Mouse (Mus musculus) forebrain, embryonic 15.5 days (tissue): ENCODE measurements around the gene Mcoln2. TPM values are rescaled to one million over a fixed set of nuclear protein-coding genes. Genes with fewer than 3 reads are reported as not detected.

ENCODE experiments used
- ATAC-seq: fragments of 200-750 bp; cut with Nextera tagmentation; replicated peaks from 2 replicates; pipeline ENCODE4 v1.8.0; 2017; ENCODE audit warnings: mild to moderate bottlenecking, moderate TSS enrichment, moderate library complexity
- H3K27ac ChIP-seq: fragments of 300-500 bp; sonication (generic); replicated peaks from 2 replicates; pipeline ENCODE4 v1.5.1; 2015; ENCODE audit warnings: mild to moderate bottlenecking, inconsistent platforms
- H3K27me3 ChIP-seq: fragments of 300-500 bp; sonication (generic); 2 replicates; pipeline ENCODE4 v1.6.1; 2015; ENCODE audit warnings: inconsistent platforms
- H3K36me3 ChIP-seq: fragments of 300-500 bp; sonication (generic); 2 replicates; pipeline ENCODE4 v1.6.1; 2015; ENCODE audit warnings: mild to moderate bottlenecking, inconsistent platforms
- H3K4me1 ChIP-seq: fragments of 300-500 bp; sonication (generic); 2 replicates; pipeline ENCODE4 v1.6.1; 2015; ENCODE audit warnings: inconsistent platforms
- H3K4me2 ChIP-seq: fragments of 300-500 bp; sonication (generic); replicated peaks from 2 replicates; pipeline ENCODE4 v1.6.1; 2015; ENCODE audit warnings: mild to moderate bottlenecking, inconsistent platforms
- H3K4me3 ChIP-seq: fragments of 300-500 bp; sonication (generic); 2 replicates; pipeline ENCODE4 v1.5.1; 2015; ENCODE audit warnings: mild to moderate bottlenecking, inconsistent platforms
- H3K9ac ChIP-seq: fragments of 300-500 bp; sonication (generic); replicated peaks from 2 replicates; pipeline ENCODE4 v1.6.1; 2015; ENCODE audit warnings: mild to moderate bottlenecking, inconsistent platforms
- H3K9me3 ChIP-seq: fragments of 300-500 bp; sonication (generic); 2 replicates; pipeline ENCODE4 v1.6.1; 2016; ENCODE audit warnings: inconsistent platforms
- WGBS: fragments of 180-500 bp; shearing (Covaris S2); methylation state at CpG from one replicate; pipeline ENCODE4 v1.1.7; 2015; ENCODE audit warnings: mixed read lengths; 5-methylcytosine and 5-hydroxymethylcytosine counted together
- polyA plus RNA-seq: library from polyadenylated mRNA; unstranded; fragments of >200 nt; fragmentation: Nextera tagmentation; extraction: Ambion mirVana; gene quantifications from 2 replicates; pipeline ENCODE4 v1.2.1, GENCODE M21; 2015

The Mcoln2 gene
- not detected in 2 replicates for polyA plus RNA-seq

DNA sequence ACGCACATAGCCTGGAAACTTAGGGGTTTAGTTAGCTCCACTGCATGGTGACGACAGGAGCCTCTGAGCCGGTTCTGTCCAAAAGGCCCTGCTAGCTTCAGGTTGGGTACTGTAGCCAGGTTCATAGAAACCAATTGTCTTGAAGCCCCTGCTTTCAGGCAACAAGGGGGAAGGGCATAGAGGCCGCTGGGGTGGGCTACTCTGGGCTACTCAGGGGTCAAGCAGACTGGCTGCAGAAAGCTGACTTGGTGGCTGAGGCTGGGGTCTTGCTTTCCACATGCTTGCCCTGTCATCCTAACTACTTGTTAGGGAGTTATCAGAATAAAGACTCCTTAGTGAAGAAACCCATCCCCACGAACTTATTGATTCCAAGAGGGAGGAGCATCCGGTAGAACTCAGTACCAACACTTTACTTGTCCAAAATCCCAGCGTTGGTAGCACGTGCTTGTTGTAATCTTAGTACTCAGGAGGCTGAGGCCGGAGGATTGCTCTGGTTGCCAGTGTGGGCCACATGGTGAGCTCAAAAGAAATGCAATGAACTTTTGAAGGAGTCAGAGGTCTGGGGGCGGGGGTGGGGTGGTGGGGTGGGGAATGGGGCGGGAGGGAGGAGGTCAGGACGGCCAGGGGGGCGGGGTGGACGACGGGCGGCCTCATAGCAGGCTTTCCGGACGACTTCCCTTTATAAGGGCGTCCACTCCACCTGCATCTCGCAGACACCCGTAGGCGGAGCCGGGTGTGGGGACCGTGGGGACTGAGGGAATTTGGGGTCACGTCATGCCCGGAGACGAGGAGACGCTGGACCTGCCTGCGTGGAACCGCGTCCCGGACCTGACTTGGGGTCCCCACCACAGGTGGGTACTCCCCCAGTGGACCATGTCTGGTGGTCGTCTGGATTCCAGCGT is at the start of gene Mcoln2:
TSS of gene Mcoln2 (plus strand) at position 678 of the 902 bp plus-strand sequence.
- 13% methylated on average over 29 of the region's 34 CpGs for WGBS

DNA sequence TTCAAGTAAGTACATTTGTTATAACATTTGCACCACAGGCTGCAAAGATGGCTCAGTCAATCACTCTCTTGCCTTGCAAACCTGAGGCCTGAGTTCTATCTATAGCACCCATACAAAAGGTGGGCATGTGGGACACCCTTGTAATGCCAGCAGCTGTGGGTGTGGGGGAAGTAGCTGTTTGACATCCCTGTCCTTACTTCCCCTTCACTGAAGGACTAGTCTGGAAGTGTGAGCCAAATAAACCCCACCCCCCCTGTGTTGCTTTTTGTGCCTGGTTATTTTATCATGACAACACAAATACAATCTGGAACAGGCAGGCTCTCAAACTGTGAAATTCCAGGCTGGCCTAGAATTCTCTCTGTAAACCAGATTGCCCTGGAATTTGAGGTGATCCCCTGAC is 49.7 kb upstream of the Mcoln2 start:
- no peak overlapping the region for H3K27ac ChIP-seq
- no peak for ATAC-seq
- no peaks in the 10 kb centered on the region for H3K4me1 ChIP-seq
- no peaks in the 10 kb centered on the region for H3K27me3 ChIP-seq
- no peak overlapping the region for H3K4me3 ChIP-seq
- no peak overlapping the region for H3K9ac ChIP-seq
- H3K36me3 ChIP-seq, result no peaks in the 10 kb centered on the region
- H3K9me3 ChIP-seq, result no peaks in the 10 kb centered on the region
- H3K4me2 ChIP-seq, result no peak overlapping the region

More for the DNA sequence above, at the start of gene Mcoln2:
- no peaks in the 10 kb centered on the region for H3K36me3 ChIP-seq
- H3K27ac ChIP-seq, result no peak within 1 kb of the TSS
- ATAC-seq, result 0 out of 2 replicates have a peak, but pooled peaks have one; percentile 41
- H3K4me1 ChIP-seq, result peaks cover 11% of the 10 kb centered on the region
- H3K9me3 ChIP-seq, result no peaks in the 10 kb centered on the region
- peaks cover 11% of the 10 kb centered on the region; the same call in 1 of the 2 replicates for H3K27me3 ChIP-seq
- H3K4me2 ChIP-seq, result peak within 1 kb of the TSS; percentile 68
- peak within 1 kb of the TSS; percentile 17; the same call in 1 of the 2 replicates for H3K9ac ChIP-seq
- peak within 1 kb of the TSS; percentile 36 for H3K4me3 ChIP-seq

DNA sequence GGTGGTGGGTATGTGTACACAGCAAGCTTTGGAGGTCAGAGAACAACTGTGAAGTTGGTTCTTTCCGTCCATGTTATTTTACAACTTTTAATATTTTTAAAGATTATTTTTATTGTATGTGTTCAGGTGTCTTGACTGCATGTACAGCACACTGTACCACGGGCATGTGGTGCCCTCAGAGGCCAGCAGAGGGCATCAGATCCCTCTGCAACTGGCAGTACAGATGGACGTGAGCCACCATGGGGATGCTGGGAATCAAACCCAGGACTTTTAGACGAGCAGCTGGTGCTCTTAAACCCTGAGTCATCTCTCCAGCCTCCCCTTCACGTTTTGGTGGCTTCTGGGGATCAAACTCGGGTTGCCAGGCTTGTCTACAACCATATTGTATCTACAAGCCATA is 47.6 kb upstream of the Mcoln2 start:
- H3K4me3 ChIP-seq, result no peak overlapping the region
- no peak overlapping the region for H3K9ac ChIP-seq
- no peak overlapping the region for H3K4me2 ChIP-seq
- peaks cover 3% of the 10 kb centered on the region for H3K4me1 ChIP-seq
- no peaks in the 10 kb centered on the region for H3K27me3 ChIP-seq
- H3K27ac ChIP-seq, result no peak overlapping the region
- ATAC-seq, result no peak
- 65% methylated on average over 6 of the region's 6 CpGs for WGBS
- no peaks in the 10 kb centered on the region for H3K9me3 ChIP-seq
- H3K36me3 ChIP-seq, result no peaks in the 10 kb centered on the region

DNA sequence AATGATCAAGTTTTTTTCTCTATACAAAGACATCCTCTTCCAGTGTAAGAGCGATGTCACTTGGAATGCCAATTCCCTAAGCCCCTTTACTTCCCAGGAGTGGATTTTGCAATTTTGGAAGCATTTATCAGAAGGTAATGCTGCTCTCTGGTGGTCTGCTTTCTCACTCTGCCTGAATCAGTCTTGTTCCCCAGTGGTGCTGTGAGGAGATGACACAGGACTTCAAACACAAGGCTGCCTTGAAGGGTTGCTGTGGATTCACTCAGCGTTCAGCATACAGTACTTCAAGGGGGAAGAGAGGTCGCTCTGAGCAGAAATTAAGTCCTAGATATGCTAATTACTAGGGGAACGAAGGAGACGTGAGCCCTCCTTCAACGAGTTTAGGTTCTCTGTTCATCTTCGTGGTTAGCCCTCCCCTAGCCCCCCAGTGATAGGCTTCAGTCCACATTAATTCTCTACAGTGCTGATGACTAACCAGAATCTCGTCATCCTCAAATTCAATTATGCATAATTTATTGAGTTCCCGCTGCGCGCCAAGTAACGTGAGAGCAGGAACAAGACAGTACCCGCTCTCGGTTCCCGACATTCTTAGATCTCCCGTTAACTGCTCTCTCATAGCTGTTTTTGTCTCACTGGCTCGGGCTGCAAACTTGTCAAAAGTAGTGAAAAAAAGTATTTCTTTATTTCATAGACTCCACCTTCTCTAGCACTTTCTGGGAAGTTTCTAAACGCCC is 42.4 kb upstream of the Mcoln2 start:
- H3K27me3 ChIP-seq, result no peaks in the 10 kb centered on the region
- H3K9ac ChIP-seq, result peak overlapping the region; percentile 17; the same call in 1 of the 2 replicates
- no peak overlapping the region for H3K27ac ChIP-seq
- peak overlapping the region; percentile 43 for H3K4me3 ChIP-seq
- no peaks in the 10 kb centered on the region for H3K9me3 ChIP-seq
- H3K36me3 ChIP-seq, result no peaks in the 10 kb centered on the region
- peak overlapping the region; percentile 81 for H3K4me2 ChIP-seq
- WGBS, result 5% methylated on average over 18 of the region's 18 CpGs
- H3K4me1 ChIP-seq, result peaks cover 8% of the 10 kb centered on the region
- peak; percentile 70 for ATAC-seq

DNA sequence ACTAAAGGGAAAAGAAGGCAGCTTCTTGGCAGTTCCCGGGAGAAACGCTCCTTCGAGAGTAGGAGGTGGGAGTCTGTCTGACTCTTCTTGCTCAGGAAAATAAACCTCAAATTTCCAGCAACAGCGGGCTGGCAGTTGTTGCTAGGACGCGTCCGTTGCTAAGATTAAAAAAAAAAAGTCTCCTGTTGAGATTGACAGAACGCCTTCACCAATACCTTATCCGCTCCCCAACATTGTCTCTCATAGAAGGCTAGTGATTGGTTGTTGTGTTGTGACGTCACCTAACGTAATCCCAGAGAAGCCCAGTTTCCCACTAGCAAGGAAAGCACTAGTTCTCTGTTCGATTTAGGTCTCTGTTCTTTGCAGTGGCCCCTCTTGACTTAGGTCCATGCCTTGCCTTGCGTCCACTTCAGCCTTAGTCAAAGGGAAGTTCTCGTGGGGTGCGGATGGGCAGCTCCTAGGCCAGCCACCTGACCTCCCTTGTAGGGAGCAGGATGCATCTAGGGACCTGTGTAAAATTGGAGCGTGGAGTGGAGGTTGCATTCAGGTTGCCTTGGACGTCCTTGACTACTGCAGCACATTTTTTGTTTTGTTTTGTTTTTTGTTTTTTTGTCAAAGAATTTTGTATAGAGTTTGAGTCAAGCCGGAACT is 41.6 kb upstream of the Mcoln2 start, which contains the start of gene Wdr63:
TSS of gene Wdr63 (minus strand) at position 210 of the 651 bp plus-strand sequence.
- peak within 1 kb of the TSS; percentile 43 for H3K4me3 ChIP-seq
- WGBS, result 10% methylated on average over 18 of the region's 18 CpGs
- H3K4me2 ChIP-seq, result peak within 1 kb of the TSS; percentile 81
- peak; percentile 99 for ATAC-seq
- H3K9ac ChIP-seq, result peak within 1 kb of the TSS; percentile 17; the same call in 1 of the 2 replicates
- H3K4me1 ChIP-seq, result peaks cover 8% of the 10 kb centered on the region
- no peak within 1 kb of the TSS for H3K27ac ChIP-seq
- H3K9me3 ChIP-seq, result no peaks in the 10 kb centered on the region
- no peaks in the 10 kb centered on the region for H3K36me3 ChIP-seq
- no peaks in the 10 kb centered on the region for H3K27me3 ChIP-seq

DNA sequence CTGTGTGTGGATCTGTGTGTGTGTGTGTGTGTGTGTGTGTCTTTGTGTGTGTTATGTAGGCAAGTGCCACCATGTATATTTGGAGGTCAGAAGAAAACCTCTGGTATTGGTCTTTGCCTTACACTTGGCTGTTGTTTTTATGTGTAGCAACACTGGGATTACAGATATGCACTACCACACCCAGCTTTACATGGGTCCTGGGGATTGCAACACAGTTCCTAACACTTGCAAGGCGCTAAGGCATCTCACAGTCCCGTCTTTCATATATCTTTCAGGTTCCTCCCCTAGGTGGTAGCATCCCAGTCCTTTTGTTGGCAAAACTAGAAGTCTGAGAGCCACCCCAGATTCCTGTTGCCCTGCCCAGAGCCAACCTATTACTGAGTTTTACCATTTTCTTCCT is 40.7 kb upstream of the Mcoln2 start:
- no peaks in the 10 kb centered on the region for H3K36me3 ChIP-seq
- WGBS, result 73% methylated on average over 2 of the region's 2 CpGs
- no peaks in the 10 kb centered on the region for H3K27me3 ChIP-seq
- no peak overlapping the region for H3K27ac ChIP-seq
- ATAC-seq, result no peak
- peaks cover 8% of the 10 kb centered on the region for H3K4me1 ChIP-seq
- no peak overlapping the region for H3K9ac ChIP-seq
- no peak overlapping the region for H3K4me2 ChIP-seq
- no peak overlapping the region for H3K4me3 ChIP-seq
- no peaks in the 10 kb centered on the region for H3K9me3 ChIP-seq

DNA sequence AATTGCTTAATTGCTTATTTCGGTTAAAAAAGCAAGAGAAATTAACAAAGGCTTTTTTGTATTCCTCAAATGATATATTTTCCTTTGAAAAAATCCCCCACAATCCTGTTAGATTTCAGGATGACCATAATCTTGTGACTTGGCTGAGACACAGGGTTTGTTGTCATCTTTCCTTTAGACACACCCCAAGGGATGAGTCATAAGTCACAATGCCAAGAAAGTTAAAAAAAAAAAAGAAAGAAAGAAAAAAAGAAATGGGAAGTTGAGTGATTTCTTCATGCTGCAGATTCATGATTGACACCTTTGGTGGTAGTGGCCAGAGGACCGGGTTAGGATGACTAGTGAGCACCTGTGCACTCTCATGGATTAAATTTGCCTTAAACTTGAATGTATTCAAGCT is 39.3 kb upstream of the Mcoln2 start:
- Histone ChIP-seq H3K4me2 (no peak overlapping the region), H3K27ac (no peak overlapping the region), H3K27me3 (no peaks in the 10 kb centered on the region), H3K9me3 (no peaks in the 10 kb centered on the region), H3K4me3 (no peak overlapping the region), H3K4me1 (peaks cover 8% of the 10 kb centered on the region), H3K36me3 (no peaks in the 10 kb centered on the region), H3K9ac (no peak overlapping the region)
- 81% methylated on average over 2 of the region's 2 CpGs for WGBS
- ATAC-seq, result no peak

DNA sequence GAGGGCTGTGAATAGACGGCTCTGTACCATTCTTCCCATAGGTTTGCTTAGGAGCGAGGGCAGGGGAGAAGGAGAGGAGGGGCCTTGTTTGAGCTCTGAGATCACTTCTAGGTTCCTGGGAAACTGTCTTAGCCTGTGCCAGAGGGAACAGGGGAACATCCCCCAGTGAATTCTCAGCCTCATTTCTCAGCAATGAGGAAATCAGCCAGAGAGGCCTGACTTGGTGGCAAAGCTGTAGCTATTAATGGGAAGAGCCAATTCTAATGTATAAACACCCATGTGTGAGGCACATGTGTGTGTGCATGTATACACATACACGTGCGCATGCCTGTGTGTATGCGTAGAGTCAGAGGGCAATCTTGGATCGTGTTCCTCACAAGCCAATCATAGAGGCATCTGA is 38.7 kb upstream of the Mcoln2 start:
- Histone ChIP-seq H3K27me3 (no peaks in the 10 kb centered on the region), H3K4me2 (no peak overlapping the region)
- WGBS, result 70% methylated on average over 6 of the region's 6 CpGs

DNA sequence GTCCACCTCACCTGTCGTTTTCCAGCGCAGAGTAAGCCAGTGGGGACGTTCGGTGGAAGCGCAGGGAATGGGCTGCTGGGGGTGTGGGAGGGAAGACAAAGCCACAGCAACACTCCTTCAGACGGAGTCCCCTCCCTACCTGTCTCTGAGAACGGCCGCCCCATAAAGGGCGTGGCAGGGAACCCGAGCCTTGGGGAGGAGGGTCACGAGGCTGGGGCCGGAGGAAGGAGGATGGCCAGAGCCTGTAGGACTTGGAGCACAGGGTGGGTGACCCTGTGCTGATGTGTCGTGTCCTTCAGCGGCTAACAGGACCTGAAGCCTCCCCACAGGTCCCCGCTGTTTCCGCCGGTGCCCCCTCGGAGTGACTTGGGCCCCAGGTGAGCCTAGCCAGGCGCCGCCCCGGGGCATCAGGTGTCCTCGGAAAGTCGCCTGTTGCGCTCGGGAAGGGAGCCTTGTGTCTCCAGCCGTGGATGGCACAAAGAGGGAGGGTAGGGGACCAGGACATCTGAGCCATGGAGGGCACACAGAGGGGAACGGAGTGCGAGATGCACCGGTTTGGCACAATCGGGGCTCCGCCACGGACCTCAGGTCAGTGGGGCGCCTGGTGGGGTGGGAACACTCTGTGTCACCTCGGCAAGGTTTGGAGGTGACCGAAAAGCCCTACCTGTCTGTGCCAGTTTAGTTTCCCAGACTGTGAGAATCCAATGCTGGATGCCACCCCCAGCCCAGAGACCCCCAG is 32.2 kb upstream of the Mcoln2 start, which contains the start of gene Mcoln3:
TSS of gene Mcoln3 (plus strand) at position 193 of the 739 bp plus-strand sequence.
- WGBS, result 12% methylated on average over 35 of the region's 35 CpGs

More for the DNA sequence above, 38.7 kb upstream of the Mcoln2 start:
- H3K27ac ChIP-seq, result no peak overlapping the region
- H3K4me3 ChIP-seq, result no peak overlapping the region
- no peak for ATAC-seq
- no peak overlapping the region for H3K9ac ChIP-seq
- no peaks in the 10 kb centered on the region for H3K9me3 ChIP-seq
- peaks cover 8% of the 10 kb centered on the region for H3K4me1 ChIP-seq
- no peaks in the 10 kb centered on the region for H3K36me3 ChIP-seq

DNA sequence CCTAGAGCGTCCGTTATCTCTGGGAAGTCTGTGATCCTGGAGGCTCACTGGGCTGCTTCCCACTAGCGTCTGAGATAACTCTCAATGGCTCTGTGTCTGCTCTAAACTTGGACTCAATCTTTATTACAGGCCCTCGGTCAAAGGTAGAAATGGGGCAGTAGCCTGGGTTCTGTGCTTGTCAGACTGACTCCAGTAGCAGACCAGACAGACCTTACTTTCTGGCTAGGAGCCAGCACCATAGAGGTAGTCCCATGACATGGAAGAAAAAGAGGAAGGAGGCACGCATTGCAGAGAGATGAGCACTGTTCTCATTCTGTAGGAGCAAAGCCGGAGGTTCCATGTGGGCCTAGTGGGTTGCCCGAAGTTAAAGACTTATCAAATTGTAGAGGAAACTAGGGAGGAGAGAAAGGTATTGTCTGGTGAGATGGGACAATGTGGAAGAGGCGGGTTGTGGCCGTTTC is 31.6 kb upstream of the Mcoln2 start:
- Histone ChIP-seq H3K4me2 (no peak overlapping the region), H3K27ac (no peak overlapping the region), H3K9me3 (no peaks in the 10 kb centered on the region), H3K27me3 (peaks cover 19% of the 10 kb centered on the region), H3K4me1 (0 out of 2 replicates have a peak, but pooled peaks cover 5% of the 10 kb centered on the region), H3K4me3 (no peak overlapping the region), H3K9ac (no peak overlapping the region), H3K36me3 (no peaks in the 10 kb centered on the region)
- WGBS, result 57% methylated on average over 9 of the region's 9 CpGs
- ATAC-seq, result no peak

More for the DNA sequence above, 32.2 kb upstream of the Mcoln2 start, which contains the start of gene Mcoln3:
- Histone ChIP-seq H3K27ac (no peak within 1 kb of the TSS), H3K27me3 (peaks cover 19% of the 10 kb centered on the region), H3K9me3 (no peaks in the 10 kb centered on the region), H3K9ac (no peak within 1 kb of the TSS), H3K4me3 (no peak within 1 kb of the TSS), H3K36me3 (no peaks in the 10 kb centered on the region), H3K4me1 (0 out of 2 replicates have a peak, but pooled peaks cover 5% of the 10 kb centered on the region), H3K4me2 (no peak within 1 kb of the TSS)
- no peak for ATAC-seq
